Mouse (Mus musculus): ENCODE results near the gene Nf2.
A peak's percentile ranks its signal among the peaks of the same experiment; 100 is the strongest.

Nf2 gene

DNA sequence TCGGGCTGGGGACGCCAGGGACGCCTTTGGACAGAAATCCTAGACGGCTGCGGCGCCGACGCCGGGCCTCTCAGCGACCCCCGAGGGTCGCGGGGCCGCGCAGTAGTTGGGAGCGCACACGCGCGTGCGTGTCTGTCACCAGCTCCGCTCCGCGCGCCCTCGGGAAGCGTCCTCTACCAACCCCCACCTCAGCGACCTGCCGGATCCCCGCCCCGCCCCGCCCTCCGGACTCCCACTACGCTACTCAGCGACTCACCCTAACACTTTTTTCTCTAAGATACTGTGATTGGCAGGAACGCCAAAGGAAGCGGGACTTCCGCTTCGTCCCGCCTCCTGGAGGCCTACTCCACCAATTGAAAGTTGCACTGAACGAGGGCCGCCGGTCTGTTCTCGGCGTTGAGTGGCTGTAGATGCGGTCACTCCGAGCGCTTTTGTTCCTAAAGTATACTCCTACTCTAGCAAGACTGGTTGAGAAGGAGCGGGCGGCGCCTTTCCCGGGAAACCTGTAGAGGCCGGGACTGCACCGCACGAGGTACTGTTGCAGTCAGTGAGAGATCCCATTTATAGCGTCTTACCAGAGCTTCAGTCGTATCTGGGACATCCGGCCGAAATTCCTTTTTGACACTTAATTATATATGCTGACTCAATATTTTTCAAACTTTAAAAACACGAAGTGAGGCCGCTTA is at the start of gene Nf2:
Gene Nf2 (minus strand): TSS at position 279 of the 686 bp plus-strand sequence.
- DNase-seq (ENCODE audit: low read depth, low spot score): peak; percentile 98

DNA sequence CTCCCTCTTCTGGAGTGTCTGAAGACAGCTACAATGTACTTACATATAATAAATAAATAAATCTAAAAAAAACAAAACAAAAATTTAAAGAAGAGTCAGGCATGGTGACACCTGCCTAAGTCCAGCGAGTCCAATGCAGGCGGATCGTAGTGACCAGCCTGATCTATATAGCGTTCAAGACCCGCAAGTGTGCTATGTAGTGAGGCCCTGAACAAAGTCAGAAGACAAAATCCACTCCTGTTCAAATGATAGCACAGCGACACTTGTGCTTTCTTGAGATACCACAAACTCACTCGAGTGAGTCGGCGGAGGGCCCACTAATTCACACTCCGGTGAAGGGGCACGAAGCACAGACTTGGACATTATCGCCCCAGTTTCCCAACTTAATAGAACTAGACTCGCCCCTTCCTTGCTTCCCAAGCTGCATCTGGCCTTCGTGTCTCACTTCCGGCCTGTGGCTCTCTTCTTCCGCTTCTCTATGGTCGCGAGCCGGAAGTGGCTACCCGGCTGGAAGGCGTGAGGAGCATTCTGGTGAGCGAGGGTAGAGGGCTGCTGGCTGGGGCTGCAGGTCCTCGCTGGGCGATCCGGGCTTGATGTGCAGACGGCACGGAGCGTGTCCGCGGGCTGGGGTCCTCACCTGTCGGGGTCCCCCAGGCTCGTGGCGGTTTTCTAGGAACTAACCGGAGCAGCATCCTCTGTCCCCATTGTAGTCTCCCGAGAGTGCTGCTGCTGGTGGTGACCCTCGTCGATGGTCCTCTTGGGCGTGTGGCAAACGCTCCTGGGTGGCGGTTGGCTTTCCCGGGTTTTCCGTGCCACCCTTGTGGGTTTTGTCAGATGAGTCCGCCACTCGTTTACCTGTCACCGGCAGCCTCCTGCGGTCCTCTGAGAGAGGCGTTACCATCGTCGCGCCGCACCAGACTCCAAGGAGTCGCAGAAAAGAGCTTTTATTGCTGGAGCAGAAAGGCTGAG is 45.8 kb upstream of the Nf2 start, which contains the start of gene Thoc5:
Gene Thoc5 (plus strand): TSS at position 473 of the 969 bp plus-strand sequence.
- DNase-seq (ENCODE audit: low read depth, low spot score): peak; percentile 86

DNA sequence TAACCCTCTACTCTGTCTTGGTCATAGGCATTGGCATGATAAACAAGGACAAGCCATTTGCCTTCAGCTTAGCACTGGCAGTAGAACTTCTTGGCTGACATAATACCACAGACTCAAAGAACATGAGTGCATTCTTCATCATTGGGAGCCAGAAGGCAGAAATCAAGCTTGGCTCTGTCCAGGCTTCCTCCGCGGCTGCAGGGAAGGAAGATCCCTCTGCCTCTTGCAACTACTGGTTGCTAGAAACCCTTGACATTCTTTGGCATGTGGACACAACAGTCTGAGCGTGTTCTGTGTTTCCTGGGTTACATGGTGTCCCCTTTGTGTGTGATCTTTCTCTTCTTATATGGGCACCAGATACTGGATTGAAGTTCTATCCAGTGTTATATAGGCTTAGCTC is 37.7 kb upstream of the Nf2 start:
- no peak for DNase-seq (ENCODE audit: low read depth, low spot score)

DNA sequence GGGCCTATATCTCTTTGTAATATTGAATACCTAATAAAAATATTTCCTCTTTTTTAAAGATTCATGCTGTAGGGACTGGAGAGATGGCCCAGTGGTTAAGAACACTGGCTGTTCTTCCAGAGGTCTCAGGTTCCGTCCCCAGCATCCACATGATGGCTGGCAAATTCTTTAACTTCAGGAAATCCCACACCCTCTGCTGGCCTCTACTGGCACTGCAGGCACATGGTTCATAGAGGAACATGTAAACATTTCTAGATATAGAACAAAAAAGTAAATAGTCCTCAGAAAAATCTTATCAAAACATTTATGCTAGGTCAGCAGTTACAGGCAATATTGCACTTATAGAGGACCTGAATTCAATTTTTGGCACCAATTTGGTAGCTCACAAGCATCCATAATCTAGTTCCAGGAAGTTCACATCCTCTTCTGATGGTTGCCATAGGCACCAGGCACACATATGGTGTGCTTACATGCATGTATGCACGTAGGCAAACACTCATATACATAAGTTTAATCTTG is 36.1 kb upstream of the Nf2 start:
- DNase-seq (ENCODE audit: low read depth, low spot score): no peak

DNA sequence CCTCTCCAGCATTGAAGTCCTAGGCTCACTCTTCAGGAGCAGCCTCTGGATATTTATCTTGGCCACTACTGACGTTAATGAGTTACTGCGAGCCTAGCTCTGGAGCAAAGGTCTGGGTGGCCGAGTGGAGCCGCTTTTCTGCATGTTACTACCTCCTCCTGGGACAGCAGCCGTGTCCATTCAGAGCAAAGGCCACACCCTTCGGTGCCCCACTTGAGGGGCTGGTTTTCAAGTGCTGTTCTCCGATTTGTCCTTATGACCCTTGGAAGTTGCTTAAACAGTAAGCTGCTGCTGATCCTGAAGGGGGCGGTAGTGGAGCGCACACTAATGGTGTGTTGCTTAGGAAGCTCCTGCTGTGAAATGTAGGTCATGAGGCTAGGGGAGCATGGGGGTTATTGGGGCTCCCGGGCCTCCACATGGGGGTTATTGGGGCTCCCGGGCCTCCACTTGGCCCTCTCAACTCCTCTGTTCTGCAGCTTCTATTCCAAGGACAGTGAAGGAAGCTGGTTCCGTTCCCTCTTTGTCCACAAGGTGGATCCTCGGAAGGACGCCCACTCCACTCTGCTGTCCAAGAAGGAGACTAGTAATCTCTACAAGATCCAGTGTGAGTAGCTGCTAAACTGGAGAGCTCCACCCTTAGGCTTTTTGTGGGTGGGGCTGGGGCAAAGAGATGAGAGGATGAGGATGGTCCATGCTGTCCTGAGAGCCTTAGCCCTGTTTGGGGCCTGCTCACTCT is 33.7 kb upstream of the Nf2 start:
- no peak for DNase-seq (ENCODE audit: low read depth, low spot score)

DNA sequence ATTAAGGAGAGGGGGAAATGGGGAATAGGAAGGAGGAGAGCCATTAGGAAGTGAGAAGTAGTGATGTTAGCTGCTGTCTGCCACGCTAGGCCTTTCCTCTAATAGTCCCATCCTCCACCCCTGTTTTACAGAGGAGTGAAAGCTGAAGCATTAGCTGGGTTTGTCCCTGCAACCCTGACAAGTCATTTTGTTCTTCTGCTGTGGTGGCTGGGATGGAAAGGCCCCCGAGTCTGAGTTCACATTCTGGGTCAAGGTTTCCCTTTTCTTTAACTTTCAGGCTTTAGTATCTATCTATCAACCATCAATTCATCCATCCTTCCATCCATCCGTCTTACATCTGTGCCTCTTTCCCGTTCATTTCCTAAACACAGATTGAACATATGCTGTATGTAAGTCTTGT is 31.8 kb upstream of the Nf2 start:
- DNase-seq (ENCODE audit: low read depth, low spot score): no peak

DNA sequence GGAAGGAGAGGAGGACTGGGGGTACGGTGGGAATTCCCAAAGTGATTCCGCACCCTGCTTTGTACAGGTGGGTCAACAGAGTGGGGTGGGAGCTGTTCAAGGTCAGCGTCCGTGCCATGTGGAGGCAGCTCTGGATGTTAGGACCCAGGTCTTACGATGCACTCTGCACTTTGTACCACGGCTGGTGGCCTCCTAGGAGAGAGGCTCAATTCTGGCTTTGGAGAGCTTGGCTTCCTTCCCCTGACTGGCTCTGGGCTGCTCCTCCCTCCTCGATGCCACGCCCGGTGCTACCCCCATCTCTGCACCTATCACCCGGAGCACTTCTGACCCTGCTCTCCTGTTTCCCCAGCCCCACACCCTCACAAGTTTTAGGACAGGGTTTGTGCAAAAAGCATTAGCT is 25.2 kb upstream of the Nf2 start:
- no peak for DNase-seq (ENCODE audit: low read depth, low spot score)

DNA sequence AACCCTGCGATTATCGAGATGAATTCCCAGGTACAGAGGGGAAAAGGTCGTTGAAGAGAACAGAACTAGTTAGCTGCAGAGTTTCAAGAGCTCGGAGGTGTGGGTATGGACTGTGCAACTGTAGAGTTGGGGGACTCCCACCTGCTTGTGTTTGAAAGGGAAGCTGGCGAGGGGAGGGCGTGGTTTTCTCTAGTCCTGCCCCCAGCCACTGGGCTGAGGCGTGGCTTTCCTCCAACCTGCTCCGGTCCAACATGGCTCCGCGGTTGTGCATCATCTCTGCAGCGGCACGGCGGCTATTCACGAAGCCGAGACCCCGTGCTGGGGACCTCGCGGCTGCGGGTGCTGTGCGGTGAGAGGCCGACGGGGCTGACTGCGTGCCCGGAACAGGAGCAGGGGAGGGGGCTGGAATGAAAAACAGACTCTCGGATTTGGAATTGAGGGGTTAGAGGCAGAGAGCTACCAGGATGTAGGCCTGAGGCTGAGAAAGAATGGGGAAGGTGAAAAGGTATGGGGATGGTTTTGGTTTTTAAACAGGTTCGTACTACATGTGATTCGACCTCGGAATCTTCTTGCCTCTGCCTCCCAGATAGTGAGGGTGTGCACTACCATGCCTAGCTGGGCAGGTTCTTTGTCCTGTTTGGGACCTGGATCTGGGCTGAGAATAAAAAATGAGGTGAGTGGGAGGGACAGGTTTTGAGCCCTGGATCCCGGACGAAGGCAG is 24.6 kb upstream of the Nf2 start, which contains the start of gene Nipsnap1:
Gene Nipsnap1 (plus strand): TSS at position 197 of the 721 bp plus-strand sequence.
- peak; percentile 75 for DNase-seq (ENCODE audit: low read depth, low spot score)

DNA sequence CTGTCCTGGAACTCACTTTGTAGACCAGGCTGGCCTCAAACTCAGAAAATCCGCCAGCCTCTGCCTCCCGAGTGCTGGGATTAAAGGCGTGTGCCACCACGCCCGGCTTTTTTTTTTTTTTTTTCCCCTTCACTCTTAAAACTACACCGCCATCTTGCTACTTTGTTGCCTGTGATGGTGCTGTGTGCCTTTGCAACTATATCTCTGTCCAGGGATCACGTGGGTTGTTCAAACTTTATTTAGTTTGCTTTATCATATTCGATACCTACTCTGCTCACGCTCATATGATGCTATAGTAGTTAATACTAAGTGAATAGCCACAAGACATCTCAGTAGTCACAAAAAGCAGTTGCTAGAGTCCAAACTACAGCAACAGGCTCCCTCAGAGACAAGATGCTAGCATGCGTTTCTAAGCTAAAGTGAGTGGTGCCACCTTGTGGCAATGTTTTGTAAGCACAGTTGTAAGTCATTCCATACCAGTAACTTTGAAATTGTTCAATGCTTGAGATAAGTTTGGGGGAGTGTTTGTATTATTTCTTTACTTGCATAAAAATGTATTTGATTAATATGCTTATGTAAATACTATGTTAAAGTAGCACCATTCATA is 16.4 kb upstream of the Nf2 start:
- DNase-seq (ENCODE audit: low read depth, low spot score): peak; percentile 56

DNA sequence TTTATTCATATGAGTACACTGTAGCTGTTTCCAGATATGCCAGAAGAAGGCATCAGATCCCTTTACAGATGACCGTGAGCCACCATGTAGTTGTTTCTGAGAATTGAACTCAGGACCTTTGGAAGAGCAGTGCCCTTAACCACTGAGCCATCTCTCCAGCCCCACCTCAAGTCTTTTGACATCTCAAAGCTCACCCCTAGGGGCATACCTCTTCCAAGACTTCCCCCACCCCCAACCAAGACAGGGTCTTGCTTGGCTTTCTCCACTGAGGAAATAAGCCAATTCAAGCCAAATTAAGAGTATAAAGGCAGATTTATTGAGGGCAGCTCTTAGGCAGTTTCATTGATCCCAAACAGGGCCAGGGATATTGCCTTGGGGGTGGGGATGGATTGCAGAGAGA is 13.4 kb upstream of the Nf2 start:
- DNase-seq (ENCODE audit: low read depth, low spot score): no peak

DNA sequence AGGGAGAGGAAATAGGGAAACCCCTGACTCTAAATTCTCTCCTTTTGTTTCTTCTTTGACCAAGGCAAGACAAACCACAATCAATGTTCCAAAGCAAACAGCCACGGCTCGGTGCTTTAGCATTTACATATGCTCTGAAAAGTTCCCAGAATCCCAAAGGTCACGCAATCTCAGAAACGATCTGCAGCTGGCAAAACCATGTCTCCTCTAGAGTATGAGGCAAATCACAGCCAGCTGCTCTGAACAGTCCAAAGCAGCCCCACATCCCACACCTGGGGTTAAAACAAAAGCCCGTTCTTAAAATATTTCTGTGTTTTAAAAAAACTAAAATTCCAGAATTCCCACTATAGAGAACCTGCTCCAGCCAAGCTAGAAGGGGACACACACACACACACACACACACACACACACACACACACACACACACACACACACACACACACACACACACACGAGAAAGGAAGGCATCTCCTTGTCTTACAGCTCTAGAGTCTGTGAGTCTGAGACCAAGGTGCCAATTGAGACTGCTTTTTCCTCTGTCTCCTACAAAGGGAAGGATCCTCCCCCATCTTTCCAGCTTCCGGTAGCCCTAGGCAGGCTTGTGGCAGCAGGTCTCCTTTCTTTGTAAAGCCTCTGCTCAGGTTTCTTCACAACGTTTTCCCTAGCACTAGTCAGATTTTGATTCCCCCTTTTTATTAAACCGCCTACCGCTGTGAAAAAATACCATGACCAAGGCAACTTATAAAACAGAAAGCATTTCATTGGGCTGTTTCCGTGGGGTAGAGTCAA is 12.7 kb upstream of the Nf2 start:
- DNase-seq (ENCODE audit: low read depth, low spot score): no peak

DNA sequence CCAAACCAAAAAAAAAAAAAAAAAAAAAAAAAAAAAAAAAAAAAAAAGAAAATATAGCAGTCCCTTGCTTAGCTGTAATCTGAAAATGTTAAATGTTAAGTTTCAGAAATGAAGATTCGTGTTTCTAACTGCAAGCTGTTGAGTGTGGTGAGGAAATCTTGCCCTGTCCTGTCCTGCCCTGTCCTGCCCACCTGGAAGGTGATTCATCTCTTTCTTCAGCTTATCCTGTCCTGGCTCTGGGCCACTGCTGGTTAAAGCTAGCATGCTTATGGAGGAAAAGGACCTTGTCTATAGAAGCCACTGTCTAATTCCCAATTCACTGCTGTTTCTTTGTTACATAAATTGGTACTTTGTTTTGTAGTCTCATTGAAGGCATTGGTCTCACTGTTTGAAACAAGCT is 11.7 kb upstream of the Nf2 start:
- DNase-seq (ENCODE audit: low read depth, low spot score): no peak

DNA sequence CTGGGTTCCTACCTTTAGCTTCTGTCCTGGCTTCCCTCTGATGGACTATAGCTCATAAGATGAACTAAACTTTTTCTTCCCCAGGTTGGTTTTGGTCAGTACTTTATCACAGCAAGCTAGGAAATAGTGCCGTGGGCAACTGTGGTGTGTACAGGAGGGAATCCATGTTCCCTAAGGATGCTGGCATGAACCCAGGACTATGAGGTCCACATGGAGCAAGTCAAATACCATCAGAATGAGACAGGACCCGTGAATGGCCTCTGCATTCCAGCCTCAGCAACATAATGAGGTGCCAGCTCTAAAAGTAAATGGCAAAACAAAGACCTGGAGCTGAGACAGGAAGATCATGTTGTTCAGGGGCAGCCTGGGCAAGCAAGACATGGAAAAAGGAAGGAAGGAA is 9.1 kb upstream of the Nf2 start:
- no peak for DNase-seq (ENCODE audit: low read depth, low spot score)

DNA sequence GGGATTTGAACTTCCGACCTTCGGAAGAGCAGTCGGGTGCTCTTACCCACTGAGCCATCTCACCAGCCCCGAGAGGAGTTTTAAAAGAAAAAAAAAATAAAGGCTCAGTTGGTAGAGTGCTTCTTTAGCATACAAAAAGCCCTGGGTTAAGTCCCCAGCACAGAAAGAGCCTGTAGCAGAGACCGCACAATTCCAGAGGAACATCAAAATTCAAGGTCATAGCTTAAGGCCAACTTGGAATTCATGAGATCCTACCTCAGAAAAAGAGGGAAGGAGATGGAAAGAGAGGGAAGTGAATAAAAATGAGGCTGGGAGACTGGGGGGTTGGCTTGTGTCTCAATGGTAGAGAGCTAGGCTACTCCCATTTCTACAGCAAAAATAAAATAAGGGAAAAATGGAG is 4.8 kb upstream of the Nf2 start:
- DNase-seq (ENCODE audit: low read depth, low spot score): no peak

DNA sequence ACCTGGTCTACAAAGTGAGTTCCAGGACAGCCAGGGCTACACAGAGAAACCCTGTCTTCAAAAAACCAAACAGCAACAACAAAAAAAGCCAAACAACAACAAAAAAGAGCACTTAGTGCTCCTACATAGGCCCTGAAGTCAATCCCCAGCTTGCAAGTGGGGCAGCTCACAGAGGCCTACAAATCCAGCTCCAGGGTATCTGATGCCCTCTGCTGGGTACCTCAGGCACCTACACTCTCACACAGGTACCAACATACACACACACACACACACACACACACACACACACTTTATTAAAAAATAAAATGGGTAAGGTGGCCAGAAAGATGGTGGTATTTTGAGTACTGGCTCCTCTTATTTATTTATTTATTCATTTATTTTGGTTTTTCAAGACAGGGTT is 3.7 kb upstream of the Nf2 start:
- no peak for DNase-seq (ENCODE audit: low read depth, low spot score)

DNA sequence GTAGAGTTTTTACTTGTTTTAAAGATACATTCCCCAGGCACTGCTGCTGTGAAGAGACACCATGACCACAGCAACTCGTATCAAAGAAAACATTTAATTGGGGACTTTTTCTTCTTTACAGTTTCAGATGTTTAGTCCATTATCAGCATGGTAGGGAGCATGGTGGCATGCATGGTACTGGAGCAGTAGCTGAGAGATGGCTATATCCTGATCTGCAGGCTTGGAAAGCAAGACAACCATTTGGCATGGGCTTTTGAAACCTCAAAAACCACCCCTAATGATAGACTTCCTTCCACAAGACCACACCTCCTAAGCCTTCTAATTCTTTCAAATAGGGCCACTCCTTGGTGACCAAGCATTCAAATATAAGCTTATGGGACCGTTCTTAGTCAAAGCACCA is 1.1 kb upstream of the Nf2 start:
- DNase-seq (ENCODE audit: low read depth, low spot score): no peak

DNA sequence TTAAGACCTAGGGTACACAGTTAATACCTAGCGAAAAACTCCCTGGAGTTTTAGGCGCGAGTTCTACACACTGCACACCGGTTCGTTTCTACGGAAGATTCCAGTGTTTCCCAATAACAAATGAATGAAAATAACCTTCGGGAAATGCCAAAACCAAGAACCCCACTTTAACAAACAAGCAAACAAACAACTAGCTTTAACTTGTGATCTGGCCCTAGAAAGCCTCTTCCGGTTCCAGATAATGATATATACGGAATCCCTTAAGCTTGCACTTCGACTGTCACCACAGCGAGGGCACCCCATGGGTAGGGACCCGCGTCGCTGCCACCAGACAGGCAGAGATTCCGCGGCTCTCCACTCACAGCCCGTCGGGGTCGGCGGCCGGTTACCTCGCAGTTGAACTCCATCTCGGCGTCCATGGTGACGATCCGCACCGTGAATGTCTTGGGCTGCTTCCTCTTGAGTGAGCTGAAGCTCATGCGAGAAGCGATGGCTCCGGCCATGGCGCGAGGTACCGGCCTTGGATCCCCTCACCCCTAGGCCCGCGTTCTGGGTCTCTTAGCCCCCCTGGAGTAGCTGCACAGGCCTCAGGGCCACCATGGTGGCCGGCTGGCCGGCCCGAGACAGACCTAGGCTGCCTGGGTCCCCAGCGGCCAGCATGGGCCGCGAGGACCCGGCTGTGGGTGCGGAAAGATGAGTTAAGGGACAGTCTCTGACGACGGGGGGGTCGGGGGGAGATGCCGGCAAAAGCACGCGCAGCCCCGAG is 670 bp downstream of the Nf2 start:
- no peak for DNase-seq (ENCODE audit: low read depth, low spot score)

DNA sequence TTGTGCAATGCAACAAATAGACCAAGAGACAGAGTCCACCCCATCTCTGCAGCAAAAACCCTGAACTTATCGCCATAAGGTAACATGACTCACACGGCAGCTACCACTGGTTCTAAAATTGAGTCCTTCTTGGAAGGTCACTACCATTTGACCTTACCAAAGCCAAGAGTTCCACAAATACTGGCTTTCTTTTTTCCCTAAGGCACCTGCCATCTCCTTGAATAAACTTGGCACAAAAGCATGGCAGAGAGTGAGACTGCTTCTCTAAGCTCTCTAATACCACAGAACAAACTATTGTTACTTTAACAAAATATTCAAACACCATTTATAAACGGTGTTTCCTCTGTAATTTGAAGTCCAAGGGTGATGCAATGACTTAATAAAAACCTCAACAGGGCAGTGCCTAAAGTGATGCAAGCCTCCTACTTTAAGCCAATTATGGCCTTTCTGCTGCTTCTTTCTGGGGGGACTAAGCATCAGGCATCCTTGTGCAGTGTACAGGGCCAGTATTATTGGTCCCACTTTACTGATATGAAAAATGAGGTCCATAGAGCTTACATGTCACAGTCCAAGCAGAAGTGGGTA is 8.3 kb downstream of the Nf2 start:
- no peak for DNase-seq (ENCODE audit: low read depth, low spot score)

DNA sequence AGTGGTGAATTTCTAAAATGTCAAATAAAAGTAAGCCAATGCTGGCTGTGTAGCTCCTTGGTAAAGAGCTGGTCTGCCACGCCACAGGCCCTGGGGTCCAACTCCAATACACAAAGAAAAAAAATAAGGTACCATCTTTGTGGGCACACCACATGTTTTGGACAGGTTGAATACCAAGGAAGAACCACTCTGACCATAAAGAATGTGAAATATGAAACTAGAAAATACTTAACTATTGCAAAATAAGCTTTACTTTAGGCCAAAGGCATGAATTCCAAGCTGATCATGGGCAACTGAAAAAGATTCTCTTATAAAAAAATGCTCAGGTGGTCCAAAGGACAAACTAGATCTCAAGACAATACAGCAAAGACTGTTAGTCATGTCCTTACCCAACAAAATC is 11.1 kb downstream of the Nf2 start:
- DNase-seq (ENCODE audit: low read depth, low spot score): no peak
